Mouse (Mus musculus): ENCODE results near the gene Prg2. TPM values are rescaled to one million over a fixed set of nuclear protein-coding genes. Genes with fewer than 3 reads are reported as not detected.

Prg2 gene
- polyA plus RNA-seq, 1 experiment from 2014 or later: 0.51 TPM

DNA sequence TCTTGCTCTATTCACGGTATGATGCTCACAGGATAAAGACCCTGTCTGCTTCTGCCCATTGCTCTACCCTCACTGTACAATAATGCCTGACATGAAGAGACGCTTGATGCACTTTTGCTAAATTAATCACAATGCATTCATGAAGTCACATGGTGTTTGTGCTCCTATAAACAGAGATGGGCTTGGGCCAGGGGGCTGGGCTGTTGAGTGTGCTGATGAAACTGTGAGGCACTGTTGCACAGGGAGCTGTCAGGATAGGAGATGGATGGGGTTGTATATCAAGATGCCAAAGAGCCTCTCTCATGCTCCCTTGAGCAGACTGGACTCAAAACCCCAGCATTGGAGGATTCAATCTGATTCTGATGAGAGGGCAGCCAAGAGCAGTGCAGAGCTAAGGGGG lies 52.9 kb downstream of the Prg2 start:
- Histone ChIP-seq H3K9me3 (no peaks in the 10 kb centered on the region), H3K9ac (replicated peaks) (no peak overlapping the region), H3K36me3 (no peaks in the 10 kb centered on the region), H3K27me3 (no peaks in the 10 kb centered on the region), H3K4me1 (replicated peaks) (peaks cover 10% of the 10 kb centered on the region), H3K4me3 (replicated peaks) (no peak overlapping the region), H3K27ac (no peak overlapping the region), H3K4me2 (no peak overlapping the region)
- WGBS: 74% methylated on average over 2 of the region's 2 CpGs
- no peak for ATAC-seq (ENCODE audit: insufficient number of reproducible peaks, insufficient read depth, low FRiP score, low TSS enrichment, low read depth)

Other genes starting within 250 kb of the Prg2 start
- gene Ypel4, start 246.4 kb upstream of the Prg2 start, polyA plus RNA-seq (2016; fragmentation: Nextera tagmentation; extraction: Ambion mirVana): 13.9 and 14.1 TPM in 2 replicates
- 10.4 and 14.8 TPM in 2 replicates for gene Gm19426, start 236.8 kb upstream of the Prg2 start, polyA plus RNA-seq (2016; fragmentation: Nextera tagmentation; extraction: Ambion mirVana)
- gene Serping1, start 205.0 kb upstream of the Prg2 start, polyA plus RNA-seq (2016; fragmentation: Nextera tagmentation; extraction: Ambion mirVana): 11.5 and 14.3 TPM in 2 replicates
- gene Ube2l6, start 181.6 kb upstream of the Prg2 start, polyA plus RNA-seq (2016; fragmentation: Nextera tagmentation; extraction: Ambion mirVana): 23.2 and 29.0 TPM in 2 replicates
- 0.19 and 0.49 TPM in 2 replicates for gene Smtnl1, start 157.8 kb upstream of the Prg2 start, polyA plus RNA-seq (2016; fragmentation: Nextera tagmentation; extraction: Ambion mirVana)
- 38.8 and 43.3 TPM in 2 replicates for gene Timm10, start 153.5 kb upstream of the Prg2 start, polyA plus RNA-seq (2016; fragmentation: Nextera tagmentation; extraction: Ambion mirVana)
- 21.1 and 23.8 TPM in 2 replicates for gene Slc43a1, start 141.6 kb upstream of the Prg2 start, polyA plus RNA-seq (2016; fragmentation: Nextera tagmentation; extraction: Ambion mirVana)
- gene Rtn4rl2, start 93.8 kb upstream of the Prg2 start, polyA plus RNA-seq (2016; fragmentation: Nextera tagmentation; extraction: Ambion mirVana): 0.84 and 0.95 TPM in 2 replicates
- 30.0 and 33.9 TPM in 2 replicates for gene Slc43a3, start 43.9 kb upstream of the Prg2 start, polyA plus RNA-seq (2016; fragmentation: Nextera tagmentation; extraction: Ambion mirVana)
- not detected in 2 replicates for gene Prg3, start 7.8 kb downstream of the Prg2 start, polyA plus RNA-seq (2016; fragmentation: Nextera tagmentation; extraction: Ambion mirVana)
- 330 and 336 TPM in 2 replicates for gene Ssrp1, start 56.8 kb downstream of the Prg2 start, polyA plus RNA-seq (2016; fragmentation: Nextera tagmentation; extraction: Ambion mirVana)
- gene P2rx3, start 57.0 kb downstream of the Prg2 start, polyA plus RNA-seq (2016; fragmentation: Nextera tagmentation; extraction: Ambion mirVana): 1.4 and 2.2 TPM in 2 replicates
- 30.7 and 36.2 TPM in 2 replicates for gene Tnks1bp1, start 67.6 kb downstream of the Prg2 start, polyA plus RNA-seq (2016; fragmentation: Nextera tagmentation; extraction: Ambion mirVana)
- gene Aplnr, start 155.8 kb downstream of the Prg2 start, polyA plus RNA-seq (2016; fragmentation: Nextera tagmentation; extraction: Ambion mirVana): 39.0 and 39.1 TPM in 2 replicates
- gene Lrrc55, start 216.7 kb downstream of the Prg2 start, polyA plus RNA-seq (2016; fragmentation: Nextera tagmentation; extraction: Ambion mirVana): 0.45 and 0.46 TPM in 2 replicates